18 mouse cellular contexts compared by ENCODE assay signal in the genomic region with DNA sequence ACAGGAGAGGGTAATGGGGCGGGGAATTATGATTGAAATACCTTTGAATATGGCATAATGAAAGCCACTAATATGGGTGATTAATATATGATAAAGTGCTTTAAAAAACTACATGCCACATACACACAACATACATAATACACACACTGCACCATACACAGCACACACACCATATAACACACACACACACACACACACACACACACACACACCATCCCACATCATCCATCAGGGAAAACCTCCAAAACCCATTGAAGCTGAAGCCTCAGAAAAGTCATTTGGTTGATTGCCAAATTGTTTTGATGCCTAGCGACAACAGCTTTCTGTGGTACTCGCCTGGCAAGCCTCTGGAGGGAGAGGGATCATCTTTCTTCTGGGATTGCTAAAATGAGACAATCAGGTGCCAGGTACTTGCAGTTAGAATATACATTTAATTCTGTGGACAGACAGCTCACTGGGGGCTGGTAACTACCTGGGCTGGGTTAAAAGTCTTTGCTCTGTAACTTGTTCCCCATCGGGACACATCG. TPM values are rescaled to one million over a fixed set of nuclear protein-coding genes. Genes with fewer than 3 reads are reported as not detected.
DNase-seq lines count a peak whose midpoint lies in the region; ATAC-seq lines count a peak whose summit lies in the region.
"Had no signal": no experiment of that assay in that cellular context is flagged by ENCODE, and none has a peak within 500 bp of the region (broad histone marks: within the 10 kb centered on the region; RNA-seq: fewer than 3 reads in every experiment).

No protein-coding gene starts in this region.

- H3K4me3 ChIP-seq in embryonic facial prominence, embryonic 14.5 days (ENCODE audit: low read depth, low read length): no peak overlapping the region
- H3K4me3 ChIP-seq in embryonic facial prominence, embryonic 10.5 days: no peak overlapping the region
- H3K4me3 ChIP-seq in neural tube, embryonic 13.5 days: no peak overlapping the region
- no peak overlapping the region for H3K4me3 ChIP-seq in midbrain, embryonic 13.5 days (replicated peaks)
- H3K4me3 ChIP-seq: embryonic facial prominence, embryonic 12.5 days; limb, embryonic 15.5 days had no signal

- no peaks in the 10 kb centered on the region for H3K4me1 ChIP-seq in embryonic facial prominence, embryonic 14.5 days (ENCODE audit: control insufficient read depth, insufficient read depth, low read length)
- H3K4me1 ChIP-seq in embryonic facial prominence, embryonic 10.5 days: 0 out of 2 replicates have a peak, but pooled peaks cover 10% of the 10 kb centered on the region
- peaks cover 32% of the 10 kb centered on the region for H3K4me1 ChIP-seq in neural tube, embryonic 13.5 days (replicated peaks)
- peaks cover 21% of the 10 kb centered on the region for H3K4me1 ChIP-seq in midbrain, embryonic 13.5 days (replicated peaks)
- H3K4me1 ChIP-seq: embryonic facial prominence, embryonic 12.5 days; limb, embryonic 15.5 days had no signal

- H3K4me2 ChIP-seq in embryonic facial prominence, embryonic 14.5 days (ENCODE audit: low read depth, low read length): no peak overlapping the region
- H3K4me2 ChIP-seq in neural tube, embryonic 13.5 days: no peak overlapping the region
- H3K4me2 ChIP-seq in midbrain, embryonic 13.5 days (replicated peaks): no peak overlapping the region
- H3K4me2 ChIP-seq: embryonic facial prominence, embryonic 12.5 days; limb, embryonic 15.5 days had no signal

- no peaks in the 10 kb centered on the region for H3K36me3 ChIP-seq in embryonic facial prominence, embryonic 14.5 days (ENCODE audit: control insufficient read depth, insufficient read depth, low read length)
- H3K36me3 ChIP-seq in embryonic facial prominence, embryonic 10.5 days (replicated peaks): no peaks in the 10 kb centered on the region
- no peaks in the 10 kb centered on the region for H3K36me3 ChIP-seq in neural tube, embryonic 13.5 days
- no peaks in the 10 kb centered on the region for H3K36me3 ChIP-seq in midbrain, embryonic 13.5 days
- H3K36me3 ChIP-seq: embryonic facial prominence, embryonic 12.5 days; limb, embryonic 15.5 days had no signal

- H3K27ac ChIP-seq in embryonic facial prominence, embryonic 14.5 days (replicated peaks; ENCODE audit: low read depth, low read length): no peak overlapping the region
- no peak overlapping the region for H3K27ac ChIP-seq in embryonic facial prominence, embryonic 10.5 days (replicated peaks)
- H3K27ac ChIP-seq in neural tube, embryonic 13.5 days (replicated peaks): peak overlapping the region; percentile 73
- peak overlapping the region; percentile 69 for H3K27ac ChIP-seq in midbrain, embryonic 13.5 days
- H3K27ac ChIP-seq: embryonic facial prominence, embryonic 12.5 days; limb, embryonic 15.5 days had no signal

- DNase-seq in embryonic facial prominence, embryonic 14.5 days (ENCODE audit: low spot score): peak; percentile 35
- no peak for DNase-seq in embryonic facial prominence, embryonic 10.5 days (ENCODE audit: low spot score)
- DNase-seq in neural tube, embryonic 10.5 days (ENCODE audit: extremely low spot score, low spot score): no peak
- no peak for DNase-seq in lung, postnatal 14 days
- DNase-seq in urinary bladder, postnatal 14 days (ENCODE audit: low spot score): no peak
- DNase-seq in gastrocnemius, adult 18-20 months (ENCODE audit: low spot score): no peak
- DNase-seq: adrenal gland, postnatal 14 days; cerebellum, adult 18-20 months; kidney, adult 9 months; kidney, postnatal 36 days; lung, adult 18-20 months; lung, postnatal 4 days; retina, postnatal 1 day; thymus, postnatal 36 days had no signal

- H3K27me3 ChIP-seq in embryonic facial prominence, embryonic 14.5 days (replicated peaks; ENCODE audit: control insufficient read depth, insufficient read depth, low read length): no peaks in the 10 kb centered on the region
- no peaks in the 10 kb centered on the region for H3K27me3 ChIP-seq in embryonic facial prominence, embryonic 10.5 days (replicated peaks; ENCODE audit: low read depth, poor library complexity, severe bottlenecking)
- H3K27me3 ChIP-seq in neural tube, embryonic 13.5 days: no peaks in the 10 kb centered on the region
- no peaks in the 10 kb centered on the region for H3K27me3 ChIP-seq in midbrain, embryonic 13.5 days
- H3K27me3 ChIP-seq: embryonic facial prominence, embryonic 12.5 days; limb, embryonic 15.5 days had no signal

- no peak overlapping the region for H3K9ac ChIP-seq in embryonic facial prominence, embryonic 14.5 days (ENCODE audit: low read depth, low read length)
- no peak overlapping the region for H3K9ac ChIP-seq in neural tube, embryonic 13.5 days
- no peak overlapping the region for H3K9ac ChIP-seq in midbrain, embryonic 13.5 days (replicated peaks)
- H3K9ac ChIP-seq: embryonic facial prominence, embryonic 12.5 days; limb, embryonic 15.5 days had no signal

- 69% methylated on average over 5 of the region's 5 CpGs for WGBS in embryonic facial prominence, embryonic 14.5 days
- 86% methylated on average over 5 of the region's 5 CpGs for WGBS in embryonic facial prominence, embryonic 10.5 days
- WGBS in neural tube, embryonic 13.5 days: 52% methylated on average over 5 of the region's 5 CpGs
- WGBS in midbrain, embryonic 13.5 days: 70% methylated on average over 5 of the region's 5 CpGs

- peak; percentile 18; the same call in 1 of the 2 replicates for ATAC-seq in embryonic facial prominence, embryonic 14.5 days (ENCODE audit: low read depth)
- peak; percentile 71; the same call in 1 of the 2 replicates for ATAC-seq in neural tube, embryonic 13.5 days (ENCODE audit: low read depth)
- ATAC-seq in midbrain, embryonic 13.5 days: peak; percentile 21; the same call in 1 of the 2 replicates

- 0 out of 2 replicates have a peak, but pooled peaks cover 10% of the 10 kb centered on the region for H3K9me3 ChIP-seq in embryonic facial prominence, embryonic 14.5 days (ENCODE audit: control insufficient read depth, low read length)
- no peaks in the 10 kb centered on the region for H3K9me3 ChIP-seq in embryonic facial prominence, embryonic 10.5 days
- no peaks in the 10 kb centered on the region for H3K9me3 ChIP-seq in neural tube, embryonic 13.5 days
- H3K9me3 ChIP-seq in midbrain, embryonic 13.5 days: no peaks in the 10 kb centered on the region; the same call in 1 of the 2 replicates
- H3K9me3 ChIP-seq: embryonic facial prominence, embryonic 12.5 days; limb, embryonic 15.5 days had no signal

RNA-seq across cellular contexts. Expression of a gene that starts 9.7 kb away (rescaled TPM):
- 29.8 and 34.9 TPM in 2 replicates for polyA plus RNA-seq in embryonic facial prominence, embryonic 14.5 days (2014; fragmentation: Nextera tagmentation; extraction: Ambion mirVana)
- polyA plus RNA-seq in embryonic facial prominence, embryonic 10.5 days (2016; fragmentation: Nextera tagmentation; extraction: Ambion mirVana): 55.7 and 56.2 TPM in 2 replicates
- polyA plus RNA-seq in neural tube, embryonic 13.5 days (2015; fragmentation: Nextera tagmentation; extraction: Ambion mirVana): 40.1 and 43.1 TPM in 2 replicates
- polyA plus RNA-seq in midbrain, embryonic 13.5 days (2015; fragmentation: Nextera tagmentation; extraction: Ambion mirVana): 42.7 and 44.0 TPM in 2 replicates
- total RNA-seq in gastrocnemius, adult 18-20 months (2021): 10 to 100 TPM; 11.9 to 13.1 TPM

Comparison
In these comparisons a context has a peak if more than half of its experiments do, and no peak if none do; other contexts are left out.
1. ATAC-seq: peak in every context shown above with its lines; median percentile 71 in neural tube, embryonic 13.5 days; 21 in midbrain, embryonic 13.5 days; 18 in embryonic facial prominence, embryonic 14.5 days.
2. H3K27ac ChIP-seq: peak in neural tube, embryonic 13.5 days (single experiment) and midbrain, embryonic 13.5 days (single experiment); none in embryonic facial prominence, embryonic 14.5 days (single experiment) and embryonic facial prominence, embryonic 10.5 days (single experiment).